Mouse (Mus musculus) forebrain, embryonic 14.5 days (tissue): ENCODE measurements around the gene Myo1h. TPM values are rescaled to one million over a fixed set of nuclear protein-coding genes. Genes with fewer than 3 reads are reported as not detected.

Experiments used
- ATAC-seq: fragments of 200-750 bp; cut with Nextera tagmentation; 2 replicates; pipeline ENCODE4 v1.8.0; 2017; ENCODE audit warnings: mild to moderate bottlenecking, moderate library complexity
- DNase-seq: peaks from one replicate; pipeline ENCODE4 v3.0.0-alpha.2; 2015; ENCODE audit warnings: low spot score
- H3K27ac ChIP-seq: fragments of 300-500 bp; sonication (generic); 2 replicates; pipeline ENCODE4 v1.5.1; 2014; ENCODE audit warnings: low read depth, mild to moderate bottlenecking, control low read depth, low read length, moderate library complexity
- H3K27me3 ChIP-seq: fragments of 300-500 bp; sonication (generic); replicated peaks from 2 replicates; pipeline ENCODE4 v1.6.1; 2014; ENCODE audit warnings: low read length, control low read depth, mixed read lengths; ENCODE audit not compliant: control insufficient read depth, insufficient read depth
- H3K36me3 ChIP-seq: fragments of 300-500 bp; sonication (generic); 2 replicates; pipeline ENCODE4 v1.6.1; 2014; ENCODE audit warnings: low read length, control low read depth; ENCODE audit not compliant: control insufficient read depth, insufficient read depth
- H3K4me1 ChIP-seq: fragments of 300-500 bp; sonication (generic); 2 replicates; pipeline ENCODE4 v1.6.1; 2014; ENCODE audit warnings: antibody characterized with exemption, low read length, control low read depth; ENCODE audit not compliant: control insufficient read depth, insufficient read depth
- H3K4me2 ChIP-seq: fragments of 300-500 bp; sonication (generic); 2 replicates; pipeline ENCODE4 v1.6.1; 2014; ENCODE audit warnings: mild to moderate bottlenecking, control low read depth, low read length
- H3K4me3 ChIP-seq: fragments of 300-500 bp; sonication (generic); 2 replicates; pipeline ENCODE4 v1.5.1; 2014; ENCODE audit warnings: low read depth, low read length, control low read depth
- H3K9ac ChIP-seq: fragments of 300-500 bp; sonication (generic); 2 replicates; pipeline ENCODE4 v1.6.1; 2014; ENCODE audit warnings: mild to moderate bottlenecking, low read length, control low read depth, moderate library complexity
- H3K9me3 ChIP-seq: fragments of 300-500 bp; sonication (generic); replicated peaks from 2 replicates; pipeline ENCODE4 v1.6.1; 2016; ENCODE audit warnings: low read length, control low read depth, mixed read lengths; ENCODE audit not compliant: control insufficient read depth
- WGBS: fragments of 180-500 bp; shearing (Covaris S2); extraction: QIAGEN DNeasy Blood & Tissue Kit; methylation state at CpG from one replicate; pipeline ENCODE4 v1.1.7; 2014; 5-methylcytosine and 5-hydroxymethylcytosine counted together
- polyA plus RNA-seq: library from polyadenylated mRNA; unstranded; fragments of >200 nt; fragmentation: Nextera tagmentation; extraction: Ambion mirVana; gene quantifications from 2 replicates; pipeline ENCODE4 v1.2.1, GENCODE M21; 2014

The Myo1h gene
- polyA plus RNA-seq, 1 experiment from 2014 or later = 0.36 TPM

GRCm38 (mm10) chr5:114384448-114384847, 95.5 kb downstream of the Myo1h start:
- peaks cover 50% of the 10 kb centered on the region for H3K36me3 ChIP-seq
- 91% methylated on average over 8 of the region's 8 CpGs for WGBS
- no peak for ATAC-seq

GRCm38 (mm10) chr5:114393169-114393568, 104.2 kb downstream of the Myo1h start:
- Histone ChIP-seq H3K4me1 (no peaks in the 10 kb centered on the region), H3K27ac (no peak overlapping the region), H3K27me3 (no peaks in the 10 kb centered on the region), H3K9ac (no peak overlapping the region), H3K4me2 (no peak overlapping the region), H3K36me3 (peaks cover 91% of the 10 kb centered on the region), H3K4me3 (no peak overlapping the region), H3K9me3 (no peaks in the 10 kb centered on the region)
- ATAC-seq (no peak), DNase-seq (no peak)
- 89% methylated on average over 9 of the region's 9 CpGs for WGBS

More at GRCm38 (mm10) chr5:114384448-114384847, 95.5 kb downstream of the Myo1h start:
- H3K4me3 ChIP-seq = no peak overlapping the region
- no peak overlapping the region for H3K4me2 ChIP-seq
- H3K27me3 ChIP-seq = no peaks in the 10 kb centered on the region
- no peaks in the 10 kb centered on the region for H3K9me3 ChIP-seq
- no peak overlapping the region for H3K9ac ChIP-seq
- H3K4me1 ChIP-seq = peaks cover 15% of the 10 kb centered on the region
- H3K27ac ChIP-seq = no peak overlapping the region
- DNase-seq = no peak

- ATAC-seq (no peak), DNase-seq (no peak)
- no peaks in the 10 kb centered on the region for H3K4me1 ChIP-seq
- no peak overlapping the region for H3K4me3 ChIP-seq
- no peaks in the 10 kb centered on the region for H3K9me3 ChIP-seq
- no peak overlapping the region for H3K9ac ChIP-seq
- no peaks in the 10 kb centered on the region for H3K27me3 ChIP-seq
- no peak overlapping the region for H3K27ac ChIP-seq
- no peak overlapping the region for H3K4me2 ChIP-seq
- peaks cover 100% of the 10 kb centered on the region for H3K36me3 ChIP-seq
- 95% methylated on average over 14 of the region's 14 CpGs for WGBS
These were observed 117.6 kb downstream of the Myo1h start for GRCm38 (mm10) chr5:114406592-114406991.

GRCm38 (mm10) chr5:114407269-114407668, 118.3 kb downstream of the Myo1h start:
- H3K4me1 ChIP-seq = no peaks in the 10 kb centered on the region
- H3K36me3 ChIP-seq = peaks cover 100% of the 10 kb centered on the region
- no peak overlapping the region for H3K4me3 ChIP-seq
- H3K9me3 ChIP-seq = no peaks in the 10 kb centered on the region
- H3K9ac ChIP-seq = no peak overlapping the region
- WGBS = 80% methylated on average over 10 of the region's 10 CpGs
- 0 out of 2 replicates have a peak overlapping the region, but pooled peaks have one; percentile 27 for H3K27ac ChIP-seq
- no peaks in the 10 kb centered on the region for H3K27me3 ChIP-seq
- no peak overlapping the region for H3K4me2 ChIP-seq
- ATAC-seq (no peak), DNase-seq (peak; percentile 17)

GRCm38 (mm10) chr5:114407810-114408209, 118.8 kb downstream of the Myo1h start:
- no peak overlapping the region for H3K4me3 ChIP-seq
- DNase-seq (no peak), ATAC-seq (no peak)
- H3K9ac ChIP-seq = no peak overlapping the region
- H3K27me3 ChIP-seq = no peaks in the 10 kb centered on the region
- H3K9me3 ChIP-seq = no peaks in the 10 kb centered on the region
- 91% methylated on average over 9 of the region's 9 CpGs for WGBS
- no peak overlapping the region for H3K27ac ChIP-seq
- no peak overlapping the region for H3K4me2 ChIP-seq
- no peaks in the 10 kb centered on the region for H3K4me1 ChIP-seq
- H3K36me3 ChIP-seq = peaks cover 100% of the 10 kb centered on the region

- DNase-seq (no peak), ATAC-seq (no peak)
- H3K4me3 ChIP-seq = no peak overlapping the region
- H3K9ac ChIP-seq = no peak overlapping the region
- H3K4me2 ChIP-seq = no peak overlapping the region
- H3K9me3 ChIP-seq = no peaks in the 10 kb centered on the region
- no peaks in the 10 kb centered on the region for H3K27me3 ChIP-seq
- H3K4me1 ChIP-seq = no peaks in the 10 kb centered on the region
- 95% methylated on average over 11 of the region's 11 CpGs for WGBS
- peaks cover 100% of the 10 kb centered on the region for H3K36me3 ChIP-seq
- H3K27ac ChIP-seq = no peak overlapping the region
These were observed 119.9 kb downstream of the Myo1h start for GRCm38 (mm10) chr5:114408846-114409245.

GRCm38 (mm10) chr5:114410429-114410828, 121.5 kb downstream of the Myo1h start:
- no peak overlapping the region for H3K4me3 ChIP-seq
- H3K4me1 ChIP-seq = no peaks in the 10 kb centered on the region
- no peak overlapping the region for H3K4me2 ChIP-seq
- 90% methylated on average over 13 of the region's 13 CpGs for WGBS
- ATAC-seq = no peak
- no peak overlapping the region for H3K27ac ChIP-seq
- H3K9me3 ChIP-seq = no peaks in the 10 kb centered on the region
- no peak for DNase-seq
- no peaks in the 10 kb centered on the region for H3K27me3 ChIP-seq
- H3K9ac ChIP-seq = no peak overlapping the region
- peaks cover 100% of the 10 kb centered on the region for H3K36me3 ChIP-seq

- no peaks in the 10 kb centered on the region for H3K27me3 ChIP-seq
- ATAC-seq (no peak), DNase-seq (no peak)
- H3K36me3 ChIP-seq = peaks cover 100% of the 10 kb centered on the region
- no peak overlapping the region for H3K9ac ChIP-seq
- H3K4me2 ChIP-seq = no peak overlapping the region
- H3K4me3 ChIP-seq = no peak overlapping the region
- H3K4me1 ChIP-seq = no peaks in the 10 kb centered on the region
- H3K27ac ChIP-seq = no peak overlapping the region
- H3K9me3 ChIP-seq = no peaks in the 10 kb centered on the region
- WGBS = 91% methylated on average over 23 of the region's 23 CpGs
These were observed 123.5 kb downstream of the Myo1h start for GRCm38 (mm10) chr5:114412361-114412998.

- no peaks in the 10 kb centered on the region for H3K9me3 ChIP-seq
- WGBS = 87% methylated on average over 16 of the region's 16 CpGs
- no peak for ATAC-seq
These were observed 124.2 kb downstream of the Myo1h start for GRCm38 (mm10) chr5:114413067-114413735.

More at GRCm38 (mm10) chr5:114413067-114413735, 124.2 kb downstream of the Myo1h start:
- Histone ChIP-seq H3K4me1 (no peaks in the 10 kb centered on the region), H3K4me2 (no peak overlapping the region), H3K27ac (no peak overlapping the region), H3K36me3 (peaks cover 100% of the 10 kb centered on the region), H3K27me3 (no peaks in the 10 kb centered on the region), H3K4me3 (no peak overlapping the region), H3K9ac (no peak overlapping the region)
- no peak for DNase-seq
